Mouse (Mus musculus): ENCODE data around the gene Casc1. TPM values are rescaled to one million over a fixed set of nuclear protein-coding genes. Genes with fewer than 3 reads are reported as not detected.
A peak's percentile ranks its signal among the peaks of the same experiment; 100 is the strongest.

Gene Casc1
- polyA plus RNA-seq, 1 experiment from 2014 or later = 0.79 TPM

- no peak overlapping the region for H3K9ac ChIP-seq
- H3K4me1 ChIP-seq = no peaks in the 10 kb centered on the region
- no peak overlapping the region for H3K27ac ChIP-seq
- no peak for ATAC-seq
- no peaks in the 10 kb centered on the region for H3K9me3 ChIP-seq (replicated peaks)
- H3K36me3 ChIP-seq (ENCODE audit: poor library complexity, severe bottlenecking) = peaks cover 29% of the 10 kb centered on the region
- WGBS = 92% methylated on average over 6 of the region's 6 CpGs
- H3K27me3 ChIP-seq = no peaks in the 10 kb centered on the region
- H3K4me2 ChIP-seq = no peak overlapping the region
- H3K4me3 ChIP-seq = no peak overlapping the region
Measured at GRCm38 (mm10) chr6:145235367-145235766, 24.6 kb upstream of the Casc1 start.

GRCm38 (mm10) chr6:145234391-145234790 lies 23.6 kb upstream of the Casc1 start:
- H3K27ac ChIP-seq = no peak overlapping the region
- no peak overlapping the region for H3K4me3 ChIP-seq
- H3K36me3 ChIP-seq (ENCODE audit: poor library complexity, severe bottlenecking) = peaks cover 27% of the 10 kb centered on the region
- no peaks in the 10 kb centered on the region for H3K27me3 ChIP-seq
- H3K4me1 ChIP-seq = no peaks in the 10 kb centered on the region
- 51% methylated on average over 1 of the region's 1 CpGs for WGBS
- no peak overlapping the region for H3K4me2 ChIP-seq
- ATAC-seq = no peak
- no peak overlapping the region for H3K9ac ChIP-seq
- no peaks in the 10 kb centered on the region for H3K9me3 ChIP-seq (replicated peaks)

DNA sequence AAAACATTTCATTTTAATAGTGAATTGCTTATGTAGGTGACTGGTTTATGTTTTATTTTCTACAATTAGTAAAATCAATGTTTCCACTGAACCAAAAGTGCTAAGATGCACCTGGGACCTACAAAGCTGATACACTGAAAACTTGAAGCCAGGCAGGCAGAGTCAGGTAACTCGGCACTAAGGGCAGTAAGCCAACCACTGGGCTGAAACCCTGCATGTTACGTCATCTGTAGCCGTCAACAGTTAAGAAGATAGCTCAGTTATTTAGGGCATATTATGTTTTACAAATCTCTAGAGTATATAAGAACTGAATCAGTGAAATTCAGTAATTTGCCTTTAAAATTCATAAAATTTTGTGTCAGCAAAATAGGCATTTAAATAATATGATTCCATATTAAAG lies 15.5 kb upstream of the Casc1 start:
- no peak overlapping the region for H3K4me2 ChIP-seq
- H3K9me3 ChIP-seq (replicated peaks) = no peaks in the 10 kb centered on the region
- 94% methylated on average over 3 of the region's 3 CpGs for WGBS
- H3K4me3 ChIP-seq = no peak overlapping the region
- H3K27me3 ChIP-seq = no peaks in the 10 kb centered on the region
- no peak overlapping the region for H3K27ac ChIP-seq
- no peak overlapping the region for H3K9ac ChIP-seq
- H3K36me3 ChIP-seq (ENCODE audit: poor library complexity, severe bottlenecking) = peaks cover 25% of the 10 kb centered on the region
- no peak for ATAC-seq
- no peaks in the 10 kb centered on the region for H3K4me1 ChIP-seq

DNA sequence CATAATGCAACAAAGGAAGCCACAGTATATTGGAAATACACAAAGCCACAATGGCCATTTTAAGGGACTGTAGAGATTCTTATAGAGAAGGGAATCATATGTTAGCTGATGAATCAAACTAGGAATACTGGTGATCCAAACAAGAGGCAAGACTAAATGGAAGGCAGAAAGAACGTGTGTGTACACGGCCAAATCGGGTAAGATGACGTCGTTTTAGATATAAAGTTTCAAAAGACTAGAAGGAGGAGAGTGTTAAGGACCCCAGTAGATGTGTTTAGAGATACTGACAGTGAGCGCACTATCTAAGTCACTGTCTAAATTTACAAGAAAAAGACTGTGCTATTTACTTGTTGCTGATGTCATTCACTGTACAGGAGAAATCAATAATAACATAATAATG lies 13.4 kb upstream of the Casc1 start:
- H3K27me3 ChIP-seq = no peaks in the 10 kb centered on the region
- 84% methylated on average over 6 of the region's 6 CpGs for WGBS
- H3K9ac ChIP-seq = no peak overlapping the region
- no peak overlapping the region for H3K4me2 ChIP-seq
- H3K27ac ChIP-seq = no peak overlapping the region
- no peaks in the 10 kb centered on the region for H3K9me3 ChIP-seq (replicated peaks)
- no peaks in the 10 kb centered on the region for H3K4me1 ChIP-seq
- ATAC-seq = no peak
- no peak overlapping the region for H3K4me3 ChIP-seq
- peaks cover 19% of the 10 kb centered on the region for H3K36me3 ChIP-seq (ENCODE audit: poor library complexity, severe bottlenecking)

- H3K4me3 ChIP-seq = no peak overlapping the region
- H3K27ac ChIP-seq = no peak overlapping the region
- no peak overlapping the region for H3K9ac ChIP-seq
- no peak for ATAC-seq
- 88% methylated on average over 3 of the region's 3 CpGs for WGBS
- H3K9me3 ChIP-seq (replicated peaks) = no peaks in the 10 kb centered on the region
- H3K4me2 ChIP-seq = no peak overlapping the region
- H3K36me3 ChIP-seq (ENCODE audit: poor library complexity, severe bottlenecking) = peaks cover 18% of the 10 kb centered on the region
- peaks cover 8% of the 10 kb centered on the region for H3K4me1 ChIP-seq
- no peaks in the 10 kb centered on the region for H3K27me3 ChIP-seq
Measured at GRCm38 (mm10) chr6:145215826-145216225, 5.0 kb upstream of the Casc1 start.

DNA sequence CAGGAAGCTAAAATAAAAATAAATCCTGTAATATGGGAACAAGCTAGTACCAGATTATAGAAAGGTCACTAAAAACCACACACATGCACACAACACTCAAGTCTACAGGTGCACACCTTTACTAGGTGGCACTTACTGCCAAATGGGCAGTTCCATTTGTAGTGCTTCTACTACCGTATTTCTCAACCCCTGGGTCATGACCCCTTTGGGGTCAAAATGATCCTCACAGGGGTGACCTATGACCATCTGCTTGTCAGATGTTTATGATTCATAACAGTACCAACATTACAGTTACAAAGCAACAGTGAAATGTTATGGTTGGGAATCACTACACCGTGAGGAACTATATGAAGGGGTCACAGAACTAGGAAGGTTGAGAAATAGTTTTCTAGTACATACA lies 3.1 kb upstream of the Casc1 start:
- H3K9me3 ChIP-seq (replicated peaks) = no peaks in the 10 kb centered on the region
- peaks cover 15% of the 10 kb centered on the region for H3K4me1 ChIP-seq
- 90% methylated on average over 2 of the region's 2 CpGs for WGBS
- ATAC-seq = no peak
- no peak overlapping the region for H3K9ac ChIP-seq
- H3K36me3 ChIP-seq (ENCODE audit: poor library complexity, severe bottlenecking) = peaks cover 8% of the 10 kb centered on the region
- no peak overlapping the region for H3K4me2 ChIP-seq
- H3K4me3 ChIP-seq = no peak overlapping the region
- H3K27me3 ChIP-seq = no peaks in the 10 kb centered on the region
- H3K27ac ChIP-seq = no peak overlapping the region

GRCm38 (mm10) chr6:145211376-145212305 lies 836 bp upstream of the Casc1 start:
- H3K27me3 ChIP-seq = no peaks in the 10 kb centered on the region
- peak overlapping the region; percentile 76 for H3K4me3 ChIP-seq
- 4% methylated on average over 21 of the region's 21 CpGs for WGBS
- no peaks in the 10 kb centered on the region for H3K9me3 ChIP-seq (replicated peaks)
- H3K36me3 ChIP-seq (ENCODE audit: poor library complexity, severe bottlenecking) = no peaks in the 10 kb centered on the region
- ATAC-seq = peak; percentile 44; the same call in 1 of the 2 replicates
- peak overlapping the region; percentile 83 for H3K4me2 ChIP-seq
- H3K27ac ChIP-seq = peak overlapping the region; percentile 94
- H3K4me1 ChIP-seq = peaks cover 15% of the 10 kb centered on the region
- H3K9ac ChIP-seq = peak overlapping the region; percentile 85

GRCm38 (mm10) chr6:145210056-145210680 lies 637 bp downstream of the Casc1 start:
- 29% methylated on average over 8 of the region's 8 CpGs for WGBS
- Histone ChIP-seq H3K4me1 (peaks cover 15% of the 10 kb centered on the region), H3K9ac (no peak overlapping the region), H3K27ac (peak overlapping the region; percentile 5; the same call in 1 of the 2 replicates), H3K27me3 (no peaks in the 10 kb centered on the region), H3K4me3 (peak overlapping the region; percentile 76), H3K9me3 (replicated peaks) (no peaks in the 10 kb centered on the region), H3K36me3 (ENCODE audit: poor library complexity, severe bottlenecking) (no peaks in the 10 kb centered on the region), H3K4me2 (peak overlapping the region; percentile 83)
- ATAC-seq = peak; percentile 3

DNA sequence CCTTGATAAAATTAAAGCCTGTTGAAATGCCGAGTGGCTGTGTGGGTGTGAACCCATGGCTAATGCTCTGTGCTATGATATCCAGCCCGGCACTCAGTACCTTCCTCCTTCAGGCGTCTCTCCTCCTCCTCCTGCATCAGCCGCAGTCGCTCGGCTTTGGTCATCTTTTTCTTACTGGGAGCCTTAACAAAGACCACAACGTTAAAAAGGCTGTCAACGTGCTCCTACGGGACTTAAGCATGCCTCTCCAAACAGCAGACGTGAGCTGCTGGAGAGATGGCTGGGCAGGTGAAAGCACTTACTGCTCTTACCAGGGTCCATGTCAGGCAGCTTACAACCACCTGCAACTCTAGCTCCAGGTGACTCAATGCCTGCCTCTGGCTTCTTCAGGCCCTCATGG lies 5.7 kb downstream of the Casc1 start:
- Histone ChIP-seq H3K4me2 (no peak overlapping the region), H3K27ac (no peak overlapping the region), H3K4me1 (peaks cover 5% of the 10 kb centered on the region), H3K9ac (no peak overlapping the region), H3K4me3 (no peak overlapping the region), H3K36me3 (ENCODE audit: poor library complexity, severe bottlenecking) (no peaks in the 10 kb centered on the region), H3K9me3 (replicated peaks) (no peaks in the 10 kb centered on the region), H3K27me3 (no peaks in the 10 kb centered on the region)
- 66% methylated on average over 10 of the region's 10 CpGs for WGBS
- ATAC-seq = no peak

DNA sequence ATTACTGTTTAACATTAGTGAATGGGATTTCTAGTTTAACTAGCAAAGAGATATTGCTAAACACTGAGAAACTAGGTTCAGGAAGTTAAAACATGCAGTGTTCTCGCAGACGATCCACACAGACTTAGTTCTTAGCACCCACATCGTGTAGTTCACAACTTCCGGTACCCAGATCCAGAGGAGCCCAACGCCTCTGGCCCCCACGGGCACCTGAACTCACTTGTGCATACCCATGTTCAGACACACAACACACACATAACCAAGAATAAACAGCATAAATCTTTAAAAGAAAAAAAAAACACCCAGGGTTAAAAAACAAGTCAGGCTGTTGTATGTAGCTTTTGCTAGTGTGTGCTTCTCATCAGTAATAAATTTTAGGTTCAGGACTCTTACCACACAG lies 6.4 kb downstream of the Casc1 start:
- no peak for ATAC-seq
- H3K4me2 ChIP-seq = no peak overlapping the region
- H3K27ac ChIP-seq = no peak overlapping the region
- H3K27me3 ChIP-seq = no peaks in the 10 kb centered on the region
- 97% methylated on average over 6 of the region's 6 CpGs for WGBS
- no peaks in the 10 kb centered on the region for H3K4me1 ChIP-seq
- H3K9me3 ChIP-seq (replicated peaks) = no peaks in the 10 kb centered on the region
- no peak overlapping the region for H3K9ac ChIP-seq
- H3K4me3 ChIP-seq = no peak overlapping the region
- H3K36me3 ChIP-seq (ENCODE audit: poor library complexity, severe bottlenecking) = no peaks in the 10 kb centered on the region

- Histone ChIP-seq H3K9me3 (replicated peaks) (no peaks in the 10 kb centered on the region), H3K4me2 (no peak overlapping the region), H3K36me3 (ENCODE audit: poor library complexity, severe bottlenecking) (no peaks in the 10 kb centered on the region), H3K4me1 (no peaks in the 10 kb centered on the region), H3K27ac (no peak overlapping the region), H3K27me3 (no peaks in the 10 kb centered on the region), H3K4me3 (no peak overlapping the region), H3K9ac (no peak overlapping the region)
- no peak for ATAC-seq
- WGBS = 84% methylated on average over 13 of the region's 13 CpGs
Measured at GRCm38 (mm10) chr6:145202432-145203125, 8.2 kb downstream of the Casc1 start.

All from forebrain, embryonic 13.5 days (tissue).